16 mouse cellular contexts compared by ENCODE assay signal in the genomic region with DNA sequence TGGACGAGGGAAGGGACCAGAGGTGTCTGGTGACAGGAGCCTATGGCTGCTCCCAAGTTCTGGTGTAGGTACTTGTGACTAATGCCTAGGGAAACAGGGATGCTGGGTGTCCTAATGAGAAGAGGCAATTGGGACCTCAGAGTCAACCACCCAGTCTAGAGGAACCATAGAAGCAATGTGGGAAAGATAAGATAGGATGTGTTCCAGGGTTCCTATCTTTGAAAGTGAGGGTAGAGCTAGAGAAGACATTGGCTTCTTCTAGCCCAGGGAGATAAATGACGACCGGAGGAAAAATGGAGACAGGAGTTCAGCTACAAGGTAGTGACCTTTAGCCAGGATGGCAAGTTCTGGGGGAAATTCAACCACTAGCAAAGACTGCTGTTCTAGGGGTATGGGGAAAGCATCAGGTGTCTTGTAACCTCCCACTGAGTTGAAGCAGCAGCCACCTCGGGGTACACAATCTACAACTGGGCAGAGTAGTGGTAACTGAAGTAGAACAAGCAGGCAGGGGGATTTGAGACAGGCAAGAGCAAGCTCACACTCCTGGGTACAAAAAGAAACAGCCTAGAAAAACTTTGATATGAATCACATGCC. TPM values are rescaled to one million over a fixed set of nuclear protein-coding genes. Genes with fewer than 3 reads are reported as not detected.
DNase-seq lines count a peak whose midpoint lies in the region; ATAC-seq lines count a peak whose summit lies in the region.
"Had no signal": no experiment of that assay in that cellular context is flagged by ENCODE, and none has a peak within 500 bp of the region (broad histone marks: within the 10 kb centered on the region; RNA-seq: fewer than 3 reads in every experiment).

No protein-coding gene starts in this region.

- H3K4me2 ChIP-seq in kidney, embryonic 16.5 days (replicated peaks; ENCODE audit: low read depth, low read length) = no peak overlapping the region
- peak overlapping the region; percentile 3; the same call in 1 of the 2 replicates for H3K4me2 ChIP-seq in embryonic facial prominence, embryonic 14.5 days (ENCODE audit: low read depth, low read length)
- H3K4me2 ChIP-seq: forebrain, embryonic 12.5 days; liver, embryonic 11.5 days had no signal

- no peaks in the 10 kb centered on the region for H3K9me3 ChIP-seq in heart, embryonic 10.5 days
- H3K9me3 ChIP-seq in kidney, embryonic 16.5 days (ENCODE audit: low read length) = no peaks in the 10 kb centered on the region
- no peaks in the 10 kb centered on the region for H3K9me3 ChIP-seq in embryonic facial prominence, embryonic 14.5 days (ENCODE audit: control insufficient read depth, low read length)
- H3K9me3 ChIP-seq: forebrain, embryonic 12.5 days had no signal

- WGBS in heart, embryonic 10.5 days = 35% methylated on average over 4 of the region's 4 CpGs
- WGBS in kidney, embryonic 16.5 days = 48% methylated on average over 4 of the region's 4 CpGs
- 63% methylated on average over 4 of the region's 4 CpGs for WGBS in embryonic facial prominence, embryonic 14.5 days

- H3K4me1 ChIP-seq in heart, embryonic 10.5 days = peaks cover 58% of the 10 kb centered on the region
- H3K4me1 ChIP-seq in kidney, embryonic 16.5 days (ENCODE audit: insufficient read depth, low read length) = peaks cover 20% of the 10 kb centered on the region
- H3K4me1 ChIP-seq in embryonic facial prominence, embryonic 14.5 days (ENCODE audit: control insufficient read depth, insufficient read depth, low read length) = no peaks in the 10 kb centered on the region

- H3K4me3 ChIP-seq in heart, embryonic 10.5 days = peak overlapping the region; percentile 50
- no peak overlapping the region for H3K4me3 ChIP-seq in kidney, embryonic 16.5 days (ENCODE audit: low read length)
- H3K4me3 ChIP-seq in embryonic facial prominence, embryonic 14.5 days (ENCODE audit: low read depth, low read length) = no peak overlapping the region
- H3K4me3 ChIP-seq: forebrain, embryonic 12.5 days had no signal

- H3K27me3 ChIP-seq in heart, embryonic 10.5 days (ENCODE audit: insufficient read depth, poor library complexity, severe bottlenecking) = no peaks in the 10 kb centered on the region
- H3K27me3 ChIP-seq in kidney, embryonic 16.5 days (ENCODE audit: insufficient read depth, low read length) = no peaks in the 10 kb centered on the region
- no peaks in the 10 kb centered on the region for H3K27me3 ChIP-seq in embryonic facial prominence, embryonic 14.5 days (replicated peaks; ENCODE audit: control insufficient read depth, insufficient read depth, low read length)
- H3K27me3 ChIP-seq: forebrain, embryonic 12.5 days had no signal

- peak overlapping the region; percentile 93 for H3K27ac ChIP-seq in heart, embryonic 10.5 days
- peak overlapping the region; percentile 25; the same call in 1 of the 2 replicates for H3K27ac ChIP-seq in kidney, embryonic 16.5 days (ENCODE audit: low read length)
- peak overlapping the region; percentile 54; the same call in 1 of the 2 replicates for H3K27ac ChIP-seq in embryonic facial prominence, embryonic 14.5 days (replicated peaks; ENCODE audit: low read depth, low read length)
- H3K27ac ChIP-seq: forebrain, embryonic 12.5 days had no signal

- H3K9ac ChIP-seq in kidney, embryonic 16.5 days (replicated peaks; ENCODE audit: low read length) = no peak overlapping the region
- H3K9ac ChIP-seq in embryonic facial prominence, embryonic 14.5 days (ENCODE audit: low read depth, low read length) = no peak overlapping the region
- H3K9ac ChIP-seq: forebrain, embryonic 12.5 days had no signal

- peaks cover 8% of the 10 kb centered on the region; the same call in 1 of the 2 replicates for H3K36me3 ChIP-seq in heart, embryonic 10.5 days
- H3K36me3 ChIP-seq in kidney, embryonic 16.5 days (ENCODE audit: insufficient read depth, low read length) = no peaks in the 10 kb centered on the region
- H3K36me3 ChIP-seq in embryonic facial prominence, embryonic 14.5 days (ENCODE audit: control insufficient read depth, insufficient read depth, low read length) = no peaks in the 10 kb centered on the region
- H3K36me3 ChIP-seq: forebrain, embryonic 12.5 days had no signal

- ATAC-seq in kidney, embryonic 16.5 days (ENCODE audit: low FRiP score, low TSS enrichment) = no peak
- 0 out of 2 replicates have a peak, but pooled peaks have one; percentile 12 for ATAC-seq in embryonic facial prominence, embryonic 14.5 days (ENCODE audit: low read depth)
- peak; percentile 40 for ATAC-seq in megakaryocyte-erythroid progenitor cell, adult 5-6 weeks (replicated peaks; ENCODE audit: low FRiP score, low TSS enrichment, poor library complexity, severe bottlenecking)

- no peak for DNase-seq in heart, embryonic 10.5 days (ENCODE audit: low spot score)
- no peak for DNase-seq in heart, adult 18-20 months
- no peak for DNase-seq in kidney, postnatal 25 days
- DNase-seq in embryonic facial prominence, embryonic 14.5 days (ENCODE audit: low spot score) = no peak
- DNase-seq in thymus, postnatal 25 days = no peak
- DNase-seq in urinary bladder, adult 2 months (ENCODE audit: low spot score) = no peak
- DNase-seq: B cell, adult 2 months; cerebellum, adult 2 months; cerebellum, postnatal 36 days; gastrocnemius, postnatal 10 days; lung, adult 18-20 months; right cerebral cortex, adult 18-20 months had no signal

RNA-seq across cellular contexts. Expression of a gene that starts 20.4 kb away (rescaled TPM):
- 87.3 and 201 TPM in 2 replicates for polyA plus RNA-seq in heart, embryonic 10.5 days (2016; fragmentation: Nextera tagmentation; extraction: Ambion mirVana)
- 100 to 1,000 TPM; 782 to 831 TPM for total RNA-seq in heart, adult 18-20 months (2021)
- 18.2 and 19.2 TPM in 2 replicates for polyA plus RNA-seq in kidney, embryonic 16.5 days (2015; fragmentation: Nextera tagmentation; extraction: Ambion mirVana)
- polyA plus RNA-seq in embryonic facial prominence, embryonic 14.5 days (2014; fragmentation: Nextera tagmentation; extraction: Ambion mirVana) = 89.2 and 112 TPM in 2 replicates
- total RNA-seq in megakaryocyte-erythroid progenitor cell, adult 5-6 weeks (2014; fragmentation: Nextera tagmentation) = 2.3 and 9.7 TPM in 2 replicates
- total RNA-seq in megakaryocyte-erythroid progenitor cell, adult 5-6 weeks (2017) = 6.9 and 9.5 TPM in 2 replicates
- 18.8 and 25.7 TPM in 2 replicates for polyA plus RNA-seq in urinary bladder, adult 2 months (2012; rRNA removed)

RNA-seq across cellular contexts. Expression of a gene that starts 38.5 kb away (rescaled TPM):
- 9.5 and 17.5 TPM in 2 replicates for polyA plus RNA-seq in heart, embryonic 10.5 days (2016; fragmentation: Nextera tagmentation; extraction: Ambion mirVana)
- total RNA-seq in heart, adult 18-20 months (2021) = 1 to 10 TPM; 2.1 to 2.6 TPM
- polyA plus RNA-seq in kidney, embryonic 16.5 days (2015; fragmentation: Nextera tagmentation; extraction: Ambion mirVana) = 21.8 and 25.5 TPM in 2 replicates
- polyA plus RNA-seq in embryonic facial prominence, embryonic 14.5 days (2014; fragmentation: Nextera tagmentation; extraction: Ambion mirVana) = 16.6 and 17.2 TPM in 2 replicates
- 31.4 and 38.4 TPM in 2 replicates for total RNA-seq in megakaryocyte-erythroid progenitor cell, adult 5-6 weeks (2014; fragmentation: Nextera tagmentation)
- total RNA-seq in megakaryocyte-erythroid progenitor cell, adult 5-6 weeks (2017) = 47.3 and 69.9 TPM in 2 replicates
- polyA plus RNA-seq in urinary bladder, adult 2 months (2012; rRNA removed) = 8.4 and 9.3 TPM in 2 replicates

Comparison
In these comparisons a context has a peak if more than half of its experiments do, and no peak if none do; other contexts are left out.
1. H3K27ac ChIP-seq: peak in every context shown above with its lines; median percentile 93 in heart, embryonic 10.5 days; 54 in embryonic facial prominence, embryonic 14.5 days; 25 in kidney, embryonic 16.5 days.